Mouse (Mus musculus): Measurements from ENCODE around the gene Arrb1.

DNA sequence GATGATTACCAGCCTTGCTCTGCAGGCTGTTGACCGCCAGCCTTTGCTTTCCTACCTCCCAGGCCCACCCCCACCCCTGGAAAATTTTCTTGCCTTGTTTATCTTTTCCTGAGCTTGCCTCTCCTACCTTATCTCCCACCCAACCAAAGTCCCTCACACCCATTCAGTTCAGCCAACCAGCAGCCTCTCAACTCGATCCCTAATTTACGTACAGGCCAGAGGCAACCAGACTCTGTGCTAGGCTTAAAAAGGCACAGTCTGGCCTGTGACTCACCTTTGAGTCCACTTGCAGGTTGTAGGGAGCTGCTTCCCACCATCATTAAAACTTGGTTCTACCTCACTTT lies 18.5 kb upstream of the Arrb1 start:
- TF ChIP-seq GATA1 (IDR thresholded peaks at IDR 0.05; ENCODE audit: borderline replicate concordance, low read length) (no peak), FLI1 (IDR thresholded peaks at IDR 0.05; ENCODE audit: low read length) (no peak)
